Mouse (Mus musculus): ENCODE results near the gene Cdh4.

GRCm38 (mm10) chr2:179640576-179641301 is 198.5 kb downstream of the Cdh4 start:
- TF ChIP-seq CTCF (IDR thresholded peaks at IDR 0.05; ENCODE audit: low read depth): no peak
- TF ChIP-seq EP300 (IDR thresholded peaks at IDR 0.05; ENCODE audit: low read depth): no peak

Measured in heart, postnatal 0 days (tissue).